Mouse (Mus musculus) naive thymus-derived CD4-positive, alpha-beta T cell, adult 2 months (primary cell): ENCODE data around the gene Vps52.

Source experiments
- DNase-seq: peaks from one replicate; pipeline ENCODE4 v3.0.0-alpha.2; 2011; ENCODE audit warnings: low read depth

Vps52 gene

DNA sequence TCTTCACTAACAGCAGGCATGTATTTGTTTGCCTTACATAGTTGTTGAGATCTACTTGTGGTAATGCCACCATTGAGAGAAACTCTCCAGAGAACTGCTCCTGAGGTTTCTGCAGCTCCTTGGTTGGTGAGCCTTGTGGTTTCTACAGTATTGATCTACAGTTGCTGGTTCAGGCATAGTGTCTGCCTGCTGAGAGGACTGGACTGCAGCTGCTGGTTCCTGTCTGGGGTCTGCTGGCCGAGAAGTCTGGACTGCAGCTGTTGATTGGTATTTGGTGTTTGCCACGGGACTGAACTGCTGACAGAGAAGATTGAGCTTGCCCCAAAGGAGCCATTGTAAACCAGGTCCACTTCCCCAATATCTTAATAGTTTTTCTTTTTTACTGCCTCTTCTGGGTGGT lies 51.0 kb downstream of the Vps52 start:
- DNase-seq = no peak

DNA sequence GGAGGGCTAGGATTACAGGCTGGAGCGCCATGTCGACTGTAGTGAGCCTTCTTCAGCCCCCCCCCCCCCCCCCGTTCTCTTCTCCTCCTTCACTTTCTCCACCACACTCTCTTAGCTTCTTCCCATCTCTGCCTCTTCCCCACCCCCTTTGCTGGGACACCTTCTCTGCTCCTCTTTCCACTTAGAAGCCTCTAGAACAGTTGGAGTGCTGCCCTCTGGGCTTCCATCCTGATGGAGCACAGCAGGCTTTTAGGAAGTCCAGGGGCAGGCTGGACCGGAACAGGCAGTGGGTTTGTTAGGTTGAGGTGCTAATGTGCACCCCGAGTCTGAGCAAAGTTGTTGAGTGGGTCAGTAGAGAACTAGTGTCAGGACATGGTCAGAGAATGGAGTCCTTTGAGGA lies 54.5 kb downstream of the Vps52 start:
- DNase-seq = no peak

DNA sequence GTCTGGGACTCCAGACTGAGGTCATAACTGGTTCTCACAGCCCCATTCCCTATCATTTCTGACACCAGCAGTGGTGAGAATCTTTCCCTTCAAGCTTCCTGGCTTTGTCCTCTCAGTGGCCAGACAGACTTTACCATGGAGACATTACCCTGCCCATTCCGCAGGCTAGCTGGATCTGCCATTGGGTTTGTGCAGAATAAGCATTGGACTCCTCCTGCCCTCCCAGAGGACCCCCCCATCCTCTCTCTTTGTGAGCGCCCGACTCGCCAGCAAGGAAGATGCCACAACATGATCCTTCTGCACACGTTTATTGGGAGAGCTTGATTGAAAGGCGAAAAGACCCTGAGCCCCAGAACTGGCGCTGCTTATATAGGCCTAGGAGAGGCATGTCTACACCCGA lies 57.8 kb downstream of the Vps52 start:
- no peak for DNase-seq
